Mouse (Mus musculus) 3134 (cell line): ENCODE measurements at regions not wholly inside any gene's neighbourhood (a gene's known extent, or its start where the extent isn't known, plus 50 kb on each side); places are given as distances from the start of the nearest gene placed in this dataset.
"Not testable (repeated sequence)": the region's sequence is repeated elsewhere in the genome, so short reads cannot be mapped to it uniquely, and the experiment has no call there.

ENCODE experiments used
- DNase-seq: peaks from one replicate; pipeline ENCODE4 v3.0.0-alpha.2; 2011; ENCODE audit warnings: low spot score; ENCODE audit not compliant: insufficient read length; ENCODE audit errors: extremely low read depth

DNA sequence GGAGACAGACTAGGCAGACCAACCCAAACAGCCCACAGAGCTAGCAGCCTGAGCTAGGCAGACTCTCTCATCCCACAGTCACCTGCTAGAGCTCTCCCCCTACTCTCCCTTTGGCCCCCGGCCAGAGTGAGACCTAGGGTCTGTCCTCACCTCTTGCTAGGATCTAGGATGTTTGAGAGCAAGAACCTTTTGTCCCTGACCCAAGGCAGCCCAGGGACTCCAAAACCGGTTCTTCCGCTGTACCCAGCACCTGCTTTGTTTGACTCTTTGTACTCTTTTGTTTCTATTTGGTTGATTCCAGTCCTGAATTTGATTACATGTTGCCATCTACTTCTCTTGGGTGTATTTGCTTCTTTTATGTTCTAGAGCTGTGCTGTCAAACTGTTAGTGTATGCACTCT, 75.3 kb downstream of the H60c start:
- DNase-seq: no peak

DNA sequence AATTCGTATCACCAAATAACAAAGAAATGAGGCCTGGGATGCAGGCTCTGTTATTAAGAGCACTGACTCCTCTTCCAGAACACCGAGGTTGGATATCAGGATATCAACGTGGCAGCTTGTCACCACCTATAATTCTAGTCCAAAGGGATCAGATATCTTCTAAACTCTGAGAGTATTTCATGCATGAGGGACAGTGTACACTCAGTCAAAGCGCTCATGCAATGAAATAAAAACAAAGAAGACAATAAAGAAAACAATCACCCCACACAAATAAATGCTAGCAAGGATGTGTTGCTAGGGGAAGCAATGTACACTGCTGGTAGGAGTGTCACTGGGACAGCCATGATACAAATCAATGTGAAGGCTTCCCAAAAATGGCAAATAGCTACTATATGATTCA, 79.2 kb downstream of the H60c start:
- DNase-seq: no peak

DNA sequence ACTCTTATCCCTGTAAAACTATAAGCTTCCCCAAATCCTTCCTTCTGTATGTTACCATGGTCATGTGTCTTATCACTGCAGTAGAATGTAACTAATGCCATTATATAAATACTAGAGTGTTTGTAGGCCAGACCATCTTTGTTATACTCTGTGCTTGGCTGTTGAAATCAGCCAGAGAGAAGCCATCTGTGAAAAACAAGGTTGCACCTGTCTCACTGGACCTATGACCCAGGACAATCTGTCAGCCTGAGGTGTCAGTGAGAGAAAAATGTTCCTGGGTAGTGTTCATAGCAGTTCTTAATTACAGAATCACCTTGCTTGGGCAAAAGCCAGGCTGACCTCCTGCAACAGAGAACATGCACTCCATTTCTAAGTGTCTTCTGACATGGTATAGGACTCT, 87.5 kb downstream of the H60c start:
- no peak for DNase-seq

GRCm38 (mm10) chr10:3173601-3174000, 94.0 kb downstream of the H60c start:
- DNase-seq: no peak

DNA sequence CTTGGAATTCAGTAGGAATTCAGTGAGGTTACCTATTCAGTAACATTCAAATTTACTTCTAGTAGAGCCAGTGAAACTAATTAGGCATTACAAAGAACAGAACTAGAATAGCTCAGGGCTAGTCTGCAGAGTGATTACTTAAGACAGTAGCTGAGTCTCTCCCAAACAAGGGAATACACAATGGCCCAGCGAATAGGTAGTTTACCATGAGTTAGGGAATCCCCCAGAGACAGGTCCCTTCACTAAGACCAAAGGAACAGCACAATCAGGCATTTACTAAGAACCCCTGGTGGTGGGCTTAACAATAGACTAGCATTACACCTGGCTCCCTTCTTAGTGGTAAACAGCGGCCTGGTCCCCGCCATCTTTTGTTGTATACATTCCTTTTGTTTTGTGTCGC, 94.6 kb downstream of the H60c start:
- not testable (repeated sequence) for DNase-seq

- no peak for DNase-seq
Measured at GRCm38 (mm10) chr10:3172257-3172656, 95.3 kb downstream of the H60c start.

DNA sequence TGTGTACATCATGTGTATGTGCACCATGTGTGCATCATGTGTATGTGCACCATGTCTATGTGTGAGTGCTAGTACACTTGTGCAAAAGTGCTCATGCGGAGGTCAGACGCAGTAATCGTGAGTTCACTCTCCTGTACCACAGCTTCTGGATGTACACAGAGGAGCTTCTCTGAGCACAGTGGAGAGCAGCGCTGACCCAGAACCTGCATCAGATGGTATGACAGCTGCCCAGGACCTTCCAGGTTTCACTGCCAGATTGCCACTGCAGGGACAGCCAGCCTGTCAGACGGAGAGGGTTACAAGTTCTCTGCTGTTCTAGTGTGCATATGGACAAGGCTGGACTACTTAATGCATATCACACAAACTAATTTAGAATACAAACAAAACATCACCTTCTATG, 96.2 kb downstream of the H60c start:
- no peak for DNase-seq

GRCm38 (mm10) chr10:3155542-3155941, 112.0 kb downstream of the H60c start:
- no peak for DNase-seq

GRCm38 (mm10) chr10:3148171-3148570, 119.4 kb downstream of the H60c start:
- DNase-seq: no peak

DNA sequence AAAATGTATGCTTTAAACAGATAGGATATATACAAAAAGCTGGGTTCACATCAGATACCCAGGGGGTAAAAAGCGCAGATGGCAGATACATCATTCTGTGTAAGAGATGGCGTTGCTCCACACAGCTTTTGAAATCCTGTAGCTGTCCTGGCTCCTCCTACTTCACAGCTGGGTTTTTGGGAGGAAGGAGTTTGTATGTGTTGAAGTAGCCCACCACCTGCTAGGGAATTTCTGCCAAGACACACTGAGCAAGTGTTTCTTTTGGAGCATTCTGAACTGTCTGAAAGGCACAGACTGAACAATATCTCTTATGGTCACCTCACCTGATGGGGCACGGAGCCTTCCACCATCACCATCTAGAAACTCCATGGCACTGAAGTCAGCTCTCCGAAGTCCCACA, 128.3 kb downstream of the H60c start:
- DNase-seq: no peak

GRCm38 (mm10) chr10:3127491-3127890, 140.1 kb downstream of the H60c start:
- DNase-seq: no peak

DNA sequence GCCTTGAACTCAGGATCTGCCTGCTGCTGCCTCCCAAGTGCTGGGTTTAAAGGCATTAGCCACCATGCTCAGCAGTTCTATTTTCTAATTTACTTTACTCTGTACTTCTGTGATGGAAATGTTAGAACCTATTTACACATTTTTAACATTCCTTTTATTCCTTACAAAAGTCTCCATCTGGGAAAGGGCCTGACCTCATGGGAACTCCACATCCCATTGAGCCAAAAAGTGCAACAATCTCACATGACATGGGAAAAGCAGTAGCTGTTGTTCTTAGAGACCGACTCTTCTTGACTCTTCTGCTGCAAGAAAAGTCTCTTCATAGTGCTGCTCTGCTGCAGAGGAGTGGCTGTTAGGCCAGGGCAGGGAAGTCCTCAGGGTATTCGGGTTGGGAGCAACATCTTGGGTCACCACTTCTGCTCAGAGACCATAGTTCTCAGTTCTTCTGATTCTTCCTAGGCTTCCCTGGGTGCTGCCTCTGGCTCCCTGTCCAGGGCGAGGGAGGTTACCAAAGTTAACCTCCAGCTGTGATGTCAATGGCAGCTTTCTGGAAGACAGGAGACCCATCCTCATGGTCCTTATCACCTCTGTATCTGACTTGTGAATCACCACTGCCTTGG, 150.0 kb downstream of the H60c start:
- DNase-seq: no peak

DNA sequence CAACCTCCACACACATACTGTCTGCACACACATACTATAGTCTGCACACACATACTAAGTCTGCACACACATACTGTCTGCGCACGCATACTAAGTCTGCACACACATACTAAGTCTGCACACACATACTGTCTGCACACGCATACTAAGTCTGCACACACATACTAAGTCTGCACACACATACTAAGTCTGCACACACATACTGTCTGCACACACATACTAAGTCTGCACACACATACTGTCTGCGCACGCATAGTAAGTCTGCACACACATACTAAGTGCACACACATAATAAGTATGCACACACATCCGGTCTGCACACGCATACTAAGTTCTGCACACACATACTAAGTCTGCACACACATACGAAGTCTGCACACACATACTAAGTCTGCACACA, 153.2 kb downstream of the H60c start:
- not testable (repeated sequence) for DNase-seq

GRCm38 (mm10) chr10:3107955-3108354, 159.6 kb downstream of the H60c start:
- DNase-seq: peak; percentile 6
